Mouse (Mus musculus): Measurements from ENCODE around the gene E030025P04Rik. TPM values are rescaled to one million over a fixed set of nuclear protein-coding genes. Genes with fewer than 3 reads are reported as not detected.

E030025P04Rik gene
- polyA plus RNA-seq, 1 experiment from 2014 or later: not detected

DNA sequence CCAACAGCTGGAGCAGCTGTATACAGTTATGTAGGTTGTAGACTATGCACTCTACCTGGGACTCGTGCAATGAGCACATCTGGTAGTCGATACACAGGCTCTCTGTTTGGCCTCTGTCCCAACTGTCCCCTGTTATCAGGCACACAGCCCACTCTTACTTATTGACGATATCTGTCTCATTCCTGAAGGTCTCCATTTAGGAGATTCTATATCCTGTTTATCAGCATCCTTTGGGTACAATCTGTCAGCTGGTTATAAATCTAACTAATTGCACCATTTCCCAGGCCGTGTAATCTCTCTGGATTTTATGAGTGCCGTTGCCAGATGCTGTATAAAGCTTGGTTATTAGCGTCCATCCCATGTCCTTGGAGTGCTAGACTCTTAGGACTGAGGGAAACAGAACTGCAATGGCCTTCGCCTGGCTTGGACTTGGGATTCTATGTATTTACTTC lies 747 bp upstream of the E030025P04Rik start:
- no peak for ATAC-seq (ENCODE audit: extremely low read depth, insufficient number of reproducible peaks, low FRiP score, low TSS enrichment)
- Histone ChIP-seq H3K27me3 (replicated peaks) (0 out of 2 replicates have a peak, but pooled peaks cover 6% of the 10 kb centered on the region), H3K4me1 (no peaks in the 10 kb centered on the region), H3K4me3 (no peak overlapping the region), H3K9me3 (no peaks in the 10 kb centered on the region), H3K4me2 (no peak overlapping the region), H3K9ac (no peak overlapping the region), H3K27ac (replicated peaks) (no peak overlapping the region), H3K36me3 (no peaks in the 10 kb centered on the region)
- WGBS: 57% methylated on average over 7 of the region's 7 CpGs

DNA sequence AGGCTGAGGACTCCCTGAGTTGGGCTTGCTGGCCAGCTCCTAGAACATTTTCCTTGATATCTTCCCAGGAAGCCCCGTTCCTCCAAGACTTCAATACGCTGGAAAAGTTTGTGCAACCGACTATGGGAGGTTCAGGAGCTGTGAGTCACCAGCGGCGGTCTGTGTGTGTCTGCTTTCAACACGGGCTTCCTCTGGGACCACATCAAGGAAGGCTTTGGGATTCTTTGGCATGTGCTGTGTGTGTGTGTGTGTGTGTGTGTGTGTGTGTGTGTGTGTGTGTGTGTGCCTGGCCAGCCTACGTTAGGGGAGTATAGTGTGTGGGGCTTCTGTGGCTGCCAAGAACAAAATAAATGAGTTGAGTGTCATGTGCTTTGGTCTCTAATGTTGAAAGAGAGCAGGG lies 17.7 kb downstream of the E030025P04Rik start:
- no peak overlapping the region for H3K4me3 ChIP-seq
- no peak overlapping the region for H3K9ac ChIP-seq
- no peak for ATAC-seq (ENCODE audit: extremely low read depth, insufficient number of reproducible peaks, low FRiP score, low TSS enrichment)
- H3K36me3 ChIP-seq: no peaks in the 10 kb centered on the region
- H3K4me2 ChIP-seq: no peak overlapping the region
- H3K4me1 ChIP-seq: no peaks in the 10 kb centered on the region
- 51% methylated on average over 7 of the region's 7 CpGs for WGBS
- peaks cover 14% of the 10 kb centered on the region for H3K27me3 ChIP-seq (replicated peaks)
- H3K9me3 ChIP-seq: no peaks in the 10 kb centered on the region; the same call in 1 of the 2 replicates
- H3K27ac ChIP-seq (replicated peaks): no peak overlapping the region

DNA sequence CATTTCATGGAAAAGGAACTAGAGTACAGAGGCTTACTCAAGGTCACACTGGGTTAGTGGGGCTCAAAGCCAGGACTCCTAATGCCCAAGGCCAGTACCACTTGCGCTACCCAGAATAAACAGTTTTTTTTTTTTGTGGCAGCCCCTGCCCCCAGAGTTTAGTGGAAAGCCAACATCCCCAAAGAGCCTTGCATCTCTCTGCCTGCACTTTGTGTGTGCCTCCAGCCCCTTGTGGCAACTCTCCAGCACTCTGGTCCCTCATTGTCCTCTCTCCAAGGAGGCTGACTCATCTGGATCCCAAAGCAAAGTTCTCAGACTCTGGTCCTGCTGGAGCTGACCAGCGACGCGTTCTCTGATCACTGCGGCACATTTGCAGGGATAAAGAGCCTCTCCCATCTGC lies 18.7 kb downstream of the E030025P04Rik start:
- no peak for ATAC-seq (ENCODE audit: extremely low read depth, insufficient number of reproducible peaks, low FRiP score, low TSS enrichment)
- H3K4me3 ChIP-seq: no peak overlapping the region
- H3K9me3 ChIP-seq: no peaks in the 10 kb centered on the region; the same call in 1 of the 2 replicates
- peaks cover 14% of the 10 kb centered on the region for H3K27me3 ChIP-seq (replicated peaks)
- no peaks in the 10 kb centered on the region for H3K4me1 ChIP-seq
- no peak overlapping the region for H3K4me2 ChIP-seq
- H3K27ac ChIP-seq (replicated peaks): no peak overlapping the region
- WGBS: 63% methylated on average over 5 of the region's 5 CpGs
- no peaks in the 10 kb centered on the region for H3K36me3 ChIP-seq
- H3K9ac ChIP-seq: no peak overlapping the region

DNA sequence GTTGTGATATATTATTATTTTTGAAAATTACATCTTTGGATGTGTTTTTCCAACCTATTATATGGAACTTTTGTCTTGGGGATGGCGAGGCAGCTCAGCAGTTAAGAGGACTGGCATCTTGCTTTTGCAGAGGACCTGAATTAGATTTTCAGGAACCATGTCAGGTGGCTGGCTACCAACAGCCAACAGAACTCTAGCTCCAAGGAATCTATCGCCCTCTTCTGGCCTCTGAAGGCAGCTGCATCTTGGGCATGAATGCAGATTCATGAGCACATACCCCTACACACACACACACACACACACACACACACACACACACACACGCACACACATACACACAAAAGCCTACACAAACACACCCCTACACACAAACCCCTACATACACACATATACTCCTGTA lies 19.9 kb downstream of the E030025P04Rik start:
- no peak overlapping the region for H3K27ac ChIP-seq (replicated peaks)
- H3K4me2 ChIP-seq: no peak overlapping the region
- no peak overlapping the region for H3K9ac ChIP-seq
- no peaks in the 10 kb centered on the region for H3K36me3 ChIP-seq
- ATAC-seq (ENCODE audit: extremely low read depth, insufficient number of reproducible peaks, low FRiP score, low TSS enrichment): no peak
- 55% methylated on average over 3 of the region's 3 CpGs for WGBS
- no peaks in the 10 kb centered on the region; the same call in 1 of the 2 replicates for H3K9me3 ChIP-seq
- peaks cover 14% of the 10 kb centered on the region for H3K27me3 ChIP-seq (replicated peaks)
- H3K4me3 ChIP-seq: no peak overlapping the region
- no peaks in the 10 kb centered on the region for H3K4me1 ChIP-seq

DNA sequence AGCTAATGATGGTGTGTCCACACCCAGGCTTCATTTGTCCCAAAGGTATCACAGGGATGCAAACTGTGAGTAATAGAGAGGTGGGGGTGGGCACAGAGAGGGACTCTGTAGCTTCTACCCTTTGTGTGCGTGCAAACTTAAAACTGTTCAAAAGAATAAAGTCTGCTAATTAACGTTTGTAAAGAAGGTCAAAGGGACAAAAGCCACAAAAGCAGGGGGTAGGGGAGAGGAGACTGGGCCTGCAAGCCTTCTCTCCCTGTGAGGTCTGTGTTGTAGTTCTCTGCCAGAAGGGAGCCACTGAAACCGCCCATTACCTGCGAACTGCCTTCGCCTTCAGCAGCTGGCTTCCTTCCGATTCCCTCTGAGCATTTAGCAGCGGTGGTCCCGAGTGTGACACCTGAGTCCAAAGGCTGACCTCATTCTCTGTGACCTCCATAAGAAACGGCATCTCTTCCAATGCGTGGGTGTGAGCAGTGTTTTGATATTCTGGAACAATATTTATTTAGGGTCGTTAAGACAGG lies 34.3 kb downstream of the E030025P04Rik start:
- H3K9me3 ChIP-seq: no peaks in the 10 kb centered on the region
- no peak overlapping the region for H3K4me2 ChIP-seq
- H3K4me1 ChIP-seq: no peaks in the 10 kb centered on the region
- H3K9ac ChIP-seq: no peak overlapping the region
- 52% methylated on average over 11 of the region's 11 CpGs for WGBS
- no peak overlapping the region for H3K27ac ChIP-seq (replicated peaks)
- no peak overlapping the region for H3K4me3 ChIP-seq
- ATAC-seq (ENCODE audit: extremely low read depth, insufficient number of reproducible peaks, low FRiP score, low TSS enrichment): no peak
- peaks cover 91% of the 10 kb centered on the region for H3K27me3 ChIP-seq (replicated peaks)
- H3K36me3 ChIP-seq: no peaks in the 10 kb centered on the region

DNA sequence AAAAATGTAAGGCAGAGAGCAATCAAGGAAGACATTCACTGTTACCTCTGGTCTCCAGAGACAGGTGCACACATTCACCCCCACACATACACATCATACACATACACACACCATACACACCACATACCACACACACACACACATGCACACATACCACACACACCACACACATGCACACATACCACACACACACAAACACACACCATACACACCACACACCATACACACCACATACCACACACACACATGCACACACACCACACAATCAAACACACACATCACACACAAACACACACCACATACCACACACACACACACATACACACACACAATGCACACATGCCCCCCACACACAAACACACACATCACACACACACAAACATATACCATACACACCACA lies 35.1 kb downstream of the E030025P04Rik start:
- Histone ChIP-seq H3K9me3 (no peaks in the 10 kb centered on the region), H3K9ac (no peak overlapping the region), H3K36me3 (no peaks in the 10 kb centered on the region), H3K4me3 (no peak overlapping the region), H3K4me2 (no peak overlapping the region), H3K27ac (replicated peaks) (no peak overlapping the region), H3K27me3 (replicated peaks) (peaks cover 97% of the 10 kb centered on the region), H3K4me1 (peaks cover 4% of the 10 kb centered on the region)
- no peak for ATAC-seq (ENCODE audit: extremely low read depth, insufficient number of reproducible peaks, low FRiP score, low TSS enrichment)

DNA sequence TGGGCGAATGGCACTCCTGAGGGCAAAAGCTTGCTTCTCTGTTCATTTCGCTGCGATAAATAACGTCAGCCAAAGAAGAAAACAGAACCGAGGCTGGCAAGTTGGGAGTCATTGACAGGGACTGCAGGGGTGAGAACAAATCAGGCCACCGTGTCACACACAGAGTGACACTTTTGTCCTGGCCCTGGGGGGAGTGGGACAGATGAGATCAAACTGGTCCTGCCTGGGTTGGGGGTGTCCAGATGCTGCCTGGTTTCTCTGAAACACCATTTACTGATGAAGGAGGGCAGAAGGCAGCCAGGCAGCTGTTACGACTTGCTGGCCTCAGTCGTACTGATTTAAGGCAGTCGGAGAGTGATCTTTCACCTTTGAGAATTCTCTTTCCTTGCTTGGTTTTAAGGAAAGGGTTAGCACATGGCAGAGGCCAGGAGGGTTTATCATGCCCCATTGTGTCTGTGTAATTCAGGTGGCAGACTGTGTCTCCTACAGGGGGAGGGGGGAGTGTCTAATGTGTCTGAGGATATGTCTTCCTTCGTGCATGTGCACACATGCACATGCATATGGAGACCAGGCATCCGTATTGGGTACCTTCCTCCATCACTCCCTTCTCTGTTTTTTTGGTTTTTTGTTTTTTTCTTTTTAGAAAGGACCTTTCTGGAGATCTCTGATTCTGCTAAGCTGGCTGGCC lies 36.5 kb downstream of the E030025P04Rik start:
- H3K27ac ChIP-seq (replicated peaks): no peak overlapping the region
- WGBS: 46% methylated on average over 11 of the region's 11 CpGs
- peaks cover 93% of the 10 kb centered on the region for H3K27me3 ChIP-seq (replicated peaks)
- no peak for ATAC-seq (ENCODE audit: extremely low read depth, insufficient number of reproducible peaks, low FRiP score, low TSS enrichment)
- H3K9me3 ChIP-seq: no peaks in the 10 kb centered on the region
- H3K4me2 ChIP-seq: no peak overlapping the region
- H3K36me3 ChIP-seq: no peaks in the 10 kb centered on the region
- peaks cover 12% of the 10 kb centered on the region for H3K4me1 ChIP-seq
- no peak overlapping the region for H3K4me3 ChIP-seq
- H3K9ac ChIP-seq: no peak overlapping the region

DNA sequence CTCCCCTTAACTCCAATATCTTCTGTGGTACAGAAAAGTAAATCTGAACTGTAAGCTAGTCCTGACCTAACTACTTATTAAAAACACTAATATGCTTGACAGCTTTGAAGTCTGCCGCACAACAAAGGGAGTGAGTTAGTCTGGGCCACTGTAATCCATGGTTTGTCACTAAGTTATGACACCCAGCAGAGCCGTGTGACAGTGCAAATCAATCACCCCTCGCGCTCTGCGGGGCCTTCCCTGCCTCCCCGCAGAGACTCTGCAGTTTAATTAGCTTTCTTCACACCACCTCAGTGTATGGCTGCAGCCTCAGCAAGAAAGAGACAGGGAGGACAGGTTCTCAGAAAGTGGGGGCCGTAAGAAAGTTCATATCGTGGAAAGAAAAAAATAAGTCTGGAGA lies 37.4 kb downstream of the E030025P04Rik start:
- no peaks in the 10 kb centered on the region for H3K36me3 ChIP-seq
- H3K4me3 ChIP-seq: no peak overlapping the region
- H3K27me3 ChIP-seq (replicated peaks): peaks cover 93% of the 10 kb centered on the region

DNA sequence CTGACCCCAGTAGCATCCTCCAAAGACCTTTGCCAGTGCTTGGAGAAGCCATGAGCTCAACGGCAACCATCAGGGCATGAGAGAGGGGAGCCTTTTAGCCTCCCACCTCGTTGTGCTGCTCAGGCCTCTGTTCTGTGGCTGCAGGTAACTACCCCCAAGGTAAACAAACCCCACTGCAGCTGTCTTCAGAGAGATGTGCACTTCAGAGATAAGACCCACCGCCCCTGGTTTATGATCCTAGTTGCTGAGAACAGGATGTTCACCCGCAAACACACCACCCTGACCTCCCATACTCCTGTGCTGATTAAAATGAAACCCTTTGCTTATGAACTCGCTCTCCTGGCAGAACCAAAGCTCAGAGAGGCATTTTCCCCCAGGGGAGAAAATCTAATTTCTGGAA lies 38.0 kb downstream of the E030025P04Rik start:
- H3K4me2 ChIP-seq: no peak overlapping the region
- no peaks in the 10 kb centered on the region for H3K36me3 ChIP-seq
- H3K27me3 ChIP-seq (replicated peaks): peaks cover 93% of the 10 kb centered on the region
- H3K9me3 ChIP-seq: no peaks in the 10 kb centered on the region
- H3K4me3 ChIP-seq: no peak overlapping the region
- H3K9ac ChIP-seq: no peak overlapping the region
- no peak overlapping the region for H3K27ac ChIP-seq (replicated peaks)
- 37% methylated on average over 5 of the region's 5 CpGs for WGBS
- ATAC-seq (ENCODE audit: extremely low read depth, insufficient number of reproducible peaks, low FRiP score, low TSS enrichment): no peak
- H3K4me1 ChIP-seq: peaks cover 12% of the 10 kb centered on the region

More for the DNA sequence above, 37.4 kb downstream of the E030025P04Rik start:
- ATAC-seq (ENCODE audit: extremely low read depth, insufficient number of reproducible peaks, low FRiP score, low TSS enrichment): no peak
- no peaks in the 10 kb centered on the region for H3K9me3 ChIP-seq
- 43% methylated on average over 8 of the region's 8 CpGs for WGBS
- no peak overlapping the region for H3K9ac ChIP-seq
- peaks cover 12% of the 10 kb centered on the region for H3K4me1 ChIP-seq
- H3K27ac ChIP-seq (replicated peaks): no peak overlapping the region
- H3K4me2 ChIP-seq: no peak overlapping the region

DNA sequence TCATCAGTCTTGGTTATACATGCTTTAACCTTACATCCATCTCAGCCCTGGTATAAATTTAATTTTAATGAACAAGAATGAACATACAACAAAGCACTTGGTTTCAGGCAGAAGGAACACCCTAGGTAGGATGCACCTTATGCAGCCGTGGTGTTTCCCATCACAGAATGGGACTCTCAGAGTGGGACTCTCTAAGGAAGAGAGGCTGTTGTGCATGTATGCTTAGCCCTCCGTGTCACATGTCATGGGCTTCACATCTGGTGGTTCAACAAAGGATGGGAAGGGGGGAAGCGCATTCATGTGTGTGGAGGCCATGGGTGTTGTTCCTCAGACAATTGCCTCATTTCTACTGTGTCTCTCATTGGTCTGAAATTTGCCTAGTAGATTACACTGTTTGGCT lies 40.8 kb downstream of the E030025P04Rik start:
- Histone ChIP-seq H3K36me3 (no peaks in the 10 kb centered on the region), H3K4me2 (no peak overlapping the region), H3K27me3 (replicated peaks) (peaks cover 93% of the 10 kb centered on the region), H3K4me1 (peaks cover 16% of the 10 kb centered on the region), H3K9ac (no peak overlapping the region), H3K9me3 (no peaks in the 10 kb centered on the region), H3K4me3 (no peak overlapping the region), H3K27ac (replicated peaks) (no peak overlapping the region)
- 77% methylated on average over 3 of the region's 3 CpGs for WGBS
- ATAC-seq (ENCODE audit: extremely low read depth, insufficient number of reproducible peaks, low FRiP score, low TSS enrichment): no peak

DNA sequence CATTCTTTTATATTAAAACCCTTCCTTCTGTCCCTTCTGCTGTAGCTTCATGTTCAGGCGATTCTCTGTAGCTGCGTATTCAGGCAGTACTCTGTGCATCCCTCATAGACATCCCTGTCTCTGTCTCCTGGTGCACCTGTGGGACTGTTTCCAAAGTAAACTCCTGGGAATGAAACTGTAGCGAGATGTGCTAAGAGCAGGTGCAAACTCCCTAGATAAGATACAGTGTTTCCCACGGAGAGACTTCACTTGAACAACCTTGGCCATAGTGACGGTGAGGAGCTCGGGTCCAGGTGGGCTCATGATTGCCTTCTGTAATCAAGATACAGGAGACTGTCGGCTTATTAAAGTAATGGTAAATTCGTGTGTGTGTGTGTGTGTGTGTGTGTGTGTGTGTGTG lies 41.5 kb downstream of the E030025P04Rik start:
- Histone ChIP-seq H3K9ac (no peak overlapping the region), H3K27ac (replicated peaks) (no peak overlapping the region), H3K4me1 (peaks cover 23% of the 10 kb centered on the region), H3K36me3 (no peaks in the 10 kb centered on the region), H3K9me3 (no peaks in the 10 kb centered on the region), H3K4me3 (no peak overlapping the region), H3K4me2 (no peak overlapping the region), H3K27me3 (replicated peaks) (peaks cover 86% of the 10 kb centered on the region)
- ATAC-seq (ENCODE audit: extremely low read depth, insufficient number of reproducible peaks, low FRiP score, low TSS enrichment): no peak
- WGBS: 75% methylated on average over 8 of the region's 8 CpGs

DNA sequence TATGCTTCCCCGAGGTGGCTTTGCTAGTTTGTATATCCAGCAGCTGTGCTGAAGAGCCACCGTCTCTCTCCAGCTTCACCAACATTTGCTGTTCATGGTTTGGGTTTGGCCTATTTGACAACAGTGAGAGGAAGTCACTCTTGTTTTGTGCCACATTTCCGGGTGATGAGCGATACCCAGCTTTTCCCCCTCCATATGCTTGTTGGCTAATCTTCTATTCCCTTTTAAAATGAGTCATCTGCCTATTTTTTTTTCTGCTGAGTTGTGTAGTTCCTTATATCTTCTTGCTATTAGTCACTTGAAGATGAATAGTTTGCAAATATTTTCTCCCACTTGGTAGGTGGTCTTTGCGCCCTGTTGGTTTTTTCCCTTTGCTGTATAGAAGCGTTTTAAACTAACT lies 43.9 kb downstream of the E030025P04Rik start:
- H3K36me3 ChIP-seq: no peaks in the 10 kb centered on the region
- H3K27me3 ChIP-seq (replicated peaks): peaks cover 79% of the 10 kb centered on the region
- H3K4me1 ChIP-seq: peaks cover 31% of the 10 kb centered on the region
- H3K4me3 ChIP-seq: no peak overlapping the region
- H3K27ac ChIP-seq (replicated peaks): no peak overlapping the region
- H3K9ac ChIP-seq: no peak overlapping the region
- 77% methylated on average over 6 of the region's 6 CpGs for WGBS
- no peak for ATAC-seq (ENCODE audit: extremely low read depth, insufficient number of reproducible peaks, low FRiP score, low TSS enrichment)
- no peaks in the 10 kb centered on the region for H3K9me3 ChIP-seq
- H3K4me2 ChIP-seq: no peak overlapping the region
